ENCODE assay signal across 10 mouse cellular contexts in genomic region chr4:107349311-107350008, GRCm38 (mm10). TPM values are rescaled to one million over a fixed set of nuclear protein-coding genes. Genes with fewer than 3 reads are reported as not detected.
DNase-seq lines count a peak whose midpoint lies in the region; ATAC-seq and TF ChIP-seq lines count a peak whose summit lies in the region.
"Had no signal": no experiment of that assay in that cellular context is flagged by ENCODE, and none has a peak within 500 bp of the region (broad histone marks: within the 10 kb centered on the region; RNA-seq: fewer than 3 reads in every experiment).

No protein-coding gene starts in this region.

- no peaks in the 10 kb centered on the region for H3K4me1 ChIP-seq in heart, postnatal 0 days (ENCODE audit: control insufficient read depth, insufficient read depth)
- H3K4me1 ChIP-seq in heart, embryonic 11.5 days (ENCODE audit: control insufficient read depth, insufficient read depth, low read length) = 0 out of 2 replicates have a peak, but pooled peaks cover 2% of the 10 kb centered on the region
- H3K4me1 ChIP-seq in lung, postnatal 0 days (ENCODE audit: insufficient read depth, low read depth, low read length) = no peaks in the 10 kb centered on the region
- H3K4me1 ChIP-seq in forebrain, embryonic 16.5 days (replicated peaks; ENCODE audit: control insufficient read depth, insufficient read depth, low read length) = no peaks in the 10 kb centered on the region

- ATAC-seq in heart, postnatal 0 days (ENCODE audit: insufficient read depth, low read depth) = peak; percentile 54
- ATAC-seq in heart, embryonic 11.5 days (replicated peaks; ENCODE audit: insufficient number of reproducible peaks, low FRiP score, low TSS enrichment) = no peak
- peak; percentile 78 for ATAC-seq in lung, postnatal 0 days
- no peak for ATAC-seq in forebrain, embryonic 16.5 days

- no peak overlapping the region for H3K4me2 ChIP-seq in heart, postnatal 0 days (ENCODE audit: low read depth, low read length)
- H3K4me2 ChIP-seq in heart, embryonic 11.5 days = no peak overlapping the region; the same call in 1 of the 2 replicates
- peak overlapping the region; percentile 15; the same call in 1 of the 2 replicates for H3K4me2 ChIP-seq in lung, postnatal 0 days (replicated peaks; ENCODE audit: low read depth, low read length)
- no peak overlapping the region for H3K4me2 ChIP-seq in forebrain, embryonic 16.5 days (ENCODE audit: low read length)
- H3K4me2 ChIP-seq: embryonic facial prominence, embryonic 13.5 days had no signal

- TF ChIP-seq CTCF in heart, postnatal 0 days (IDR thresholded peaks at IDR 0.05; ENCODE audit: low read depth) = peak; percentile 75
- TF ChIP-seq CTCF in lung, postnatal 0 days (IDR thresholded peaks at IDR 0.05) = peak; percentile 74

- peaks cover 17% of the 10 kb centered on the region; the same call in 1 of the 2 replicates for H3K36me3 ChIP-seq in heart, postnatal 0 days (replicated peaks; ENCODE audit: control insufficient read depth, insufficient read depth, low read length)
- H3K36me3 ChIP-seq in heart, embryonic 11.5 days (ENCODE audit: control insufficient read depth, insufficient read depth, low read length) = no peaks in the 10 kb centered on the region
- 0 out of 2 replicates have a peak, but pooled peaks cover 5% of the 10 kb centered on the region for H3K36me3 ChIP-seq in lung, postnatal 0 days (ENCODE audit: insufficient read depth, low read length)
- peaks cover 2% of the 10 kb centered on the region for H3K36me3 ChIP-seq in forebrain, embryonic 16.5 days (ENCODE audit: control insufficient read depth, insufficient read depth)

- WGBS in heart, postnatal 0 days = 62% methylated on average over 8 of the region's 8 CpGs
- WGBS in heart, embryonic 11.5 days (ENCODE audit: insufficient replicate concordance) = 54% methylated on average over 8 of the region's 8 CpGs
- WGBS in lung, postnatal 0 days = 43% methylated on average over 8 of the region's 8 CpGs
- 74% methylated on average over 8 of the region's 8 CpGs for WGBS in forebrain, embryonic 16.5 days

- H3K4me3 ChIP-seq in heart, postnatal 0 days (ENCODE audit: low read depth, low read length) = no peak overlapping the region
- no peak overlapping the region for H3K4me3 ChIP-seq in heart, embryonic 11.5 days (ENCODE audit: low read depth, low read length)
- no peak overlapping the region for H3K4me3 ChIP-seq in lung, postnatal 0 days (ENCODE audit: low read depth, low read length)
- no peak overlapping the region for H3K4me3 ChIP-seq in forebrain, embryonic 16.5 days (replicated peaks; ENCODE audit: low read length)
- H3K4me3 ChIP-seq: embryonic facial prominence, embryonic 13.5 days had no signal

- no peaks in the 10 kb centered on the region for H3K27me3 ChIP-seq in heart, postnatal 0 days (ENCODE audit: control insufficient read depth, insufficient read depth, low read length)
- no peaks in the 10 kb centered on the region for H3K27me3 ChIP-seq in heart, embryonic 11.5 days (ENCODE audit: control insufficient read depth, insufficient read depth, low read length)
- no peaks in the 10 kb centered on the region for H3K27me3 ChIP-seq in lung, postnatal 0 days (replicated peaks; ENCODE audit: insufficient read depth, low read length)
- no peaks in the 10 kb centered on the region for H3K27me3 ChIP-seq in forebrain, embryonic 16.5 days (replicated peaks; ENCODE audit: control insufficient read depth, insufficient read depth, low read length)
- H3K27me3 ChIP-seq: embryonic facial prominence, embryonic 13.5 days; megakaryocyte, embryonic 14.5 days had no signal

- no peak overlapping the region for H3K27ac ChIP-seq in heart, postnatal 0 days (ENCODE audit: low read depth)
- H3K27ac ChIP-seq in heart, embryonic 11.5 days (ENCODE audit: low read depth, low read length) = no peak overlapping the region
- 0 out of 2 replicates have a peak overlapping the region, but pooled peaks have one; percentile 11 for H3K27ac ChIP-seq in lung, postnatal 0 days (ENCODE audit: low read length)
- H3K27ac ChIP-seq in forebrain, embryonic 16.5 days (ENCODE audit: low read length) = no peak overlapping the region

- no peak for TF ChIP-seq EP300 in heart, postnatal 0 days (IDR thresholded peaks at IDR 0.05; ENCODE audit: low read depth)
- TF ChIP-seq EP300 in lung, postnatal 0 days (IDR thresholded peaks at IDR 0.05) = no peak

- intact Hi-C loops in heart, postnatal 10 days (cut with DNase I) = loop anchor here (1.0 to 5.0 kb wide), 2 partner anchors 99 to 167 kb away; no protein-coding TSS in a partner anchor

- H3K9ac ChIP-seq in heart, postnatal 0 days (replicated peaks; ENCODE audit: low read depth, low read length) = no peak overlapping the region
- no peak overlapping the region for H3K9ac ChIP-seq in heart, embryonic 11.5 days (ENCODE audit: low read depth, low read length)
- H3K9ac ChIP-seq in lung, postnatal 0 days (replicated peaks; ENCODE audit: low read depth) = no peak overlapping the region
- H3K9ac ChIP-seq in forebrain, embryonic 16.5 days (replicated peaks; ENCODE audit: low read depth, low read length) = no peak overlapping the region

- no peaks in the 10 kb centered on the region for H3K9me3 ChIP-seq in heart, postnatal 0 days (replicated peaks; ENCODE audit: control insufficient read depth, low read length)
- no peaks in the 10 kb centered on the region for H3K9me3 ChIP-seq in heart, embryonic 11.5 days (replicated peaks; ENCODE audit: control insufficient read depth, low read length)
- H3K9me3 ChIP-seq in lung, postnatal 0 days (ENCODE audit: low read length) = no peaks in the 10 kb centered on the region
- no peaks in the 10 kb centered on the region for H3K9me3 ChIP-seq in forebrain, embryonic 16.5 days (ENCODE audit: control insufficient read depth, low read length)
- H3K9me3 ChIP-seq: embryonic facial prominence, embryonic 13.5 days; megakaryocyte, embryonic 14.5 days had no signal

- DNase-seq in heart, postnatal 0 days (ENCODE audit: low spot score) = peak; percentile 54
- peak; percentile 50 for DNase-seq in ZHBTc4 (ENCODE audit: low read depth, low spot score)
- DNase-seq in heart, postnatal 10 days = peak; percentile 33 to 53
- DNase-seq in layer of hippocampus, adult 18-20 months (ENCODE audit: low spot score in 2 of 2) = peak; percentile 16 to 70
- peak; percentile 84 for DNase-seq in lung, postnatal 0 days (ENCODE audit: low spot score)
- peak; percentile 53 to 57 for DNase-seq in right cerebral cortex, adult 2 months (ENCODE audit: low spot score in 2 of 2)

RNA-seq across cellular contexts. Expression of gene Ndc1, which starts 18.1 kb away (rescaled TPM):
- 27.9 and 35.4 TPM in 2 replicates for total RNA-seq in heart, postnatal 0 days (2014; rRNA removed; ENCODE audit: low replicate concordance)
- polyA plus RNA-seq in heart, postnatal 0 days (2015; fragmentation: Nextera tagmentation; extraction: Ambion mirVana) = 8.3 and 8.8 TPM in 2 replicates
- polyA plus RNA-seq in heart, embryonic 11.5 days (2014; fragmentation: Nextera tagmentation; extraction: Ambion mirVana) = 32.6 and 38.4 TPM in 2 replicates
- total RNA-seq in heart, postnatal 10 days (2021) = 10 to 100 TPM; 15.0 to 16.7 TPM
- 10 to 100 TPM; 10.8 to 12.6 TPM for total RNA-seq in layer of hippocampus, adult 18-20 months (2021)
- polyA plus RNA-seq in lung, postnatal 0 days (2015; fragmentation: Nextera tagmentation; extraction: Ambion mirVana) = 4.6 and 4.7 TPM in 2 replicates
- polyA plus RNA-seq in forebrain, embryonic 16.5 days (2015; fragmentation: Nextera tagmentation; extraction: Ambion mirVana) = 19.9 and 21.9 TPM in 2 replicates

RNA-seq across cellular contexts. Expression of gene Yipf1, which starts 35.3 kb away (rescaled TPM):
- total RNA-seq in heart, postnatal 0 days (2014; rRNA removed; ENCODE audit: low replicate concordance) = 40.1 and 51.3 TPM in 2 replicates
- 46.7 and 49.5 TPM in 2 replicates for polyA plus RNA-seq in heart, postnatal 0 days (2015; fragmentation: Nextera tagmentation; extraction: Ambion mirVana)
- 41.6 and 43.8 TPM in 2 replicates for polyA plus RNA-seq in heart, embryonic 11.5 days (2014; fragmentation: Nextera tagmentation; extraction: Ambion mirVana)
- total RNA-seq in heart, postnatal 10 days (2021) = 10 to 100 TPM; 26.1 to 28.5 TPM
- 10 to 100 TPM; 54.9 to 58.4 TPM for total RNA-seq in layer of hippocampus, adult 18-20 months (2021)
- 71.7 and 76.3 TPM in 2 replicates for polyA plus RNA-seq in lung, postnatal 0 days (2015; fragmentation: Nextera tagmentation; extraction: Ambion mirVana)
- 52.0 and 55.4 TPM in 2 replicates for polyA plus RNA-seq in forebrain, embryonic 16.5 days (2015; fragmentation: Nextera tagmentation; extraction: Ambion mirVana)

RNA-seq across cellular contexts. Expression of gene Dio1, which starts 42.5 kb away (rescaled TPM):
- total RNA-seq in heart, postnatal 0 days (2014; rRNA removed; ENCODE audit: low replicate concordance) = 3.0 TPM in 1 of 2 replicates, not detected in the other
- polyA plus RNA-seq in heart, postnatal 0 days (2015; fragmentation: Nextera tagmentation; extraction: Ambion mirVana) = not detected in 2 replicates
- polyA plus RNA-seq in heart, embryonic 11.5 days (2014; fragmentation: Nextera tagmentation; extraction: Ambion mirVana) = not detected in 2 replicates
- not detected for total RNA-seq in heart, postnatal 10 days (2021)
- not detected for total RNA-seq in layer of hippocampus, adult 18-20 months (2021)
- 0.33 and 0.82 TPM in 2 replicates for polyA plus RNA-seq in lung, postnatal 0 days (2015; fragmentation: Nextera tagmentation; extraction: Ambion mirVana)
- polyA plus RNA-seq in forebrain, embryonic 16.5 days (2015; fragmentation: Nextera tagmentation; extraction: Ambion mirVana) = not detected in 2 replicates
- polyA plus RNA-seq: embryonic facial prominence, embryonic 13.5 days had no signal

Comparison
In these comparisons a context has a peak if more than half of its experiments do, and no peak if none do; other contexts are left out.
1. ATAC-seq: peak in heart, postnatal 0 days (single experiment) and lung, postnatal 0 days (single experiment); none in heart, embryonic 11.5 days (single experiment) and forebrain, embryonic 16.5 days (single experiment).
2. Peak in every context shown above with its lines, with median percentiles within 50 percentile points of each other: DNase-seq.